Mouse (Mus musculus) embryonic facial prominence, embryonic 10.5 days (tissue): ENCODE results near the gene Adad2. TPM values are rescaled to one million over a fixed set of nuclear protein-coding genes. Genes with fewer than 3 reads are reported as not detected.

Experiments
- DNase-seq: peaks from one replicate; pipeline ENCODE4 v3.0.0-alpha.2; 2017; ENCODE audit warnings: low spot score
- H3K27ac ChIP-seq: fragments of 300-500 bp; sonication (generic); replicated peaks from 2 replicates; pipeline ENCODE4 v1.5.1; 2016; ENCODE audit warnings: mild to moderate bottlenecking
- H3K27me3 ChIP-seq: fragments of 300-500 bp; sonication (generic); replicated peaks from 2 replicates; pipeline ENCODE4 v1.6.1; 2016; ENCODE audit warnings: low read depth, mild to moderate bottlenecking; ENCODE audit not compliant: poor library complexity, severe bottlenecking
- H3K36me3 ChIP-seq: fragments of 300-500 bp; sonication (generic); replicated peaks from 2 replicates; pipeline ENCODE4 v1.6.1; 2016; ENCODE audit warnings: mild to moderate bottlenecking, moderate library complexity
- H3K4me1 ChIP-seq: fragments of 300-500 bp; sonication (generic); 2 replicates; pipeline ENCODE4 v1.6.1; 2016
- H3K4me3 ChIP-seq: fragments of 300-500 bp; sonication (generic); 2 replicates; pipeline ENCODE4 v1.5.1; 2016; ENCODE audit warnings: mild to moderate bottlenecking, moderate library complexity
- H3K9me3 ChIP-seq: fragments of 300-500 bp; sonication (generic); 2 replicates; pipeline ENCODE4 v1.6.1; 2016; ENCODE audit warnings: mild to moderate bottlenecking
- WGBS: fragments of 180-500 bp; shearing (Covaris S2); methylation state at CpG from one replicate; pipeline ENCODE4 v1.1.7; 2016; 5-methylcytosine and 5-hydroxymethylcytosine counted together
- polyA plus RNA-seq: library from polyadenylated mRNA; unstranded; fragments of >200 nt; fragmentation: Nextera tagmentation; extraction: Ambion mirVana; gene quantifications from 2 replicates; pipeline ENCODE4 v1.2.1, GENCODE M21; 2016

The Adad2 gene
- polyA plus RNA-seq, 1 experiment from 2014 or later: 0.27 TPM

GRCm38 (mm10) chr8:119632909-119633308 lies 20.4 kb downstream of the Adad2 start:
- peak overlapping the region; percentile 36; the same call in 1 of the 2 replicates for H3K27ac ChIP-seq

GRCm38 (mm10) chr8:119634616-119635336 lies 22.2 kb downstream of the Adad2 start:
- DNase-seq: no peak
- Histone ChIP-seq H3K27ac (0 out of 2 replicates have a peak overlapping the region, but pooled peaks have one; percentile 16), H3K27me3 (peaks cover 72% of the 10 kb centered on the region), H3K36me3 (no peaks in the 10 kb centered on the region), H3K4me3 (no peak overlapping the region), H3K4me1 (peaks cover 65% of the 10 kb centered on the region), H3K9me3 (no peaks in the 10 kb centered on the region)
- WGBS: 32% methylated on average over 14 of the region's 14 CpGs

More at GRCm38 (mm10) chr8:119632909-119633308, 20.4 kb downstream of the Adad2 start:
- H3K4me1 ChIP-seq: peaks cover 84% of the 10 kb centered on the region
- 48% methylated on average over 29 of the region's 29 CpGs for WGBS
- no peaks in the 10 kb centered on the region for H3K36me3 ChIP-seq
- DNase-seq: no peak
- H3K9me3 ChIP-seq: no peaks in the 10 kb centered on the region
- H3K27me3 ChIP-seq: peaks cover 80% of the 10 kb centered on the region
- 0 out of 2 replicates have a peak overlapping the region, but pooled peaks have one; percentile 26 for H3K4me3 ChIP-seq

DNA sequence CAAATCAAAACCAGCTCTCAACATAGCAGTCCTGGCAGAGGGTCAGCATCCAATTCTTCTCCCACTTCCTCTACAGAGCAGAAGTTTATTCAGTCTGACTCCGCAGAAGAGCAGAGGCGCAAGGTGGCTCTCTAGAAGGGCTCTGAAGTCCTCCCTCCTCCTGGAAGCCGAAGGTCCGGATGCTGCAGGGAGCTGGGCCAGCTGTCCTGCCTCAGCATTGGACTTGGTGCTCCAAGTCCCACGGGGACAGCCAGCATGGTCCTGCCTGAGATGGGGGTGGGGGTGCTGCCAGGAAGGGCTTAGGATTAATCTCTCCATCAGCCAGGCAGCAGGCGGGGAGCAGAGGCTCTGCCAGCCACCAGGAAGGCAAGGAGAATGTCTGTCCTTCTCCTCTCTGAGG lies 22.8 kb downstream of the Adad2 start, which contains the start of gene Kcng4:
TSS of gene Kcng4 (minus strand) at position 303 of the 400 bp plus-strand sequence.
- no peak for DNase-seq
- Histone ChIP-seq H3K36me3 (no peaks in the 10 kb centered on the region), H3K4me1 (peaks cover 59% of the 10 kb centered on the region), H3K27me3 (peaks cover 72% of the 10 kb centered on the region), H3K4me3 (no peak within 1 kb of the TSS), H3K27ac (0 out of 2 replicates have a peak within 1 kb of the TSS, but pooled peaks have one; percentile 16), H3K9me3 (no peaks in the 10 kb centered on the region)
- WGBS: 36% methylated on average over 6 of the region's 6 CpGs

DNA sequence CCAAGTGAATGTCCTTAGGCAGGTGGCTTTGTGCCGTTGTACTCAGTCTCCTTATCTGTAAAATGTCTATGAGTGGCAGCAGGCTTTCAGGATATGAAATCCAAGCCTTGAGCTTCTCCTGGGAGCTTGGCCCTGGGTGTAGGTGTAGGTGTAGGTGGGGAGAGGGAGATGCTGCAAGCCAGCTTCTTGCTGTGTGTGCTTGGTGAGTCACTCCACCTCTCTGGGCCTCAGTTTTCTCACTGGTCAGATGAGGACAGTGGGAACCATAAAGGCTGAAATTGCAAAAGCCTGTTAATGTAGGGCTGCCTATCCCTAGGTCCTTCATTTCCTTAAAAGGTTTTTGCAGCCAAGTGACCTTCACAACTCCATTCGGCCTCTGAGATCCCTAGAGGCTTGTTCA lies 23.4 kb downstream of the Adad2 start:
- Histone ChIP-seq H3K27ac (no peak overlapping the region), H3K4me3 (no peak overlapping the region), H3K4me1 (peaks cover 54% of the 10 kb centered on the region), H3K27me3 (peaks cover 71% of the 10 kb centered on the region), H3K36me3 (no peaks in the 10 kb centered on the region), H3K9me3 (no peaks in the 10 kb centered on the region)
- no peak for DNase-seq
- 57% methylated on average over 2 of the region's 2 CpGs for WGBS

DNA sequence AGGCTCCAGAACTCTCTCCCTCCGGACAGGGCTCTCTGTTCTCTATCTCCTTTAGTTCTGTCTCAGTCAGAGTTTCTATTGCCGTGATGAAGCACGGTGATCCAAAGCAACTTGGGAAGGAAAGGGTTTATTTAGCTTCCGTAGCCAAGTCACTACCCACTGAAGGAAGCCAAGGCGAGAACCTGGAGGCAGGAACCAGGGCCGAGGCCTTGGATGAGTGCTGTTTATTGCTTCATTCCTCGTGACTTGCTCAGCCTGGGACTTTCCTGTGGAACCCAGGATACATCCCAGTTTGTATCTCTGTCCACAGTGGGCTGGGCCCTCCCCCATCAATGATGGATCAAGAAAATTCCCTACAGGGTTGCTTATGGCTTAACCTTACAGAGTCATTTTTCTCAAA lies 24.2 kb downstream of the Adad2 start:
- peaks cover 63% of the 10 kb centered on the region for H3K27me3 ChIP-seq
- 69% methylated on average over 7 of the region's 7 CpGs for WGBS
- no peaks in the 10 kb centered on the region; the same call in 1 of the 2 replicates for H3K9me3 ChIP-seq
- DNase-seq: no peak
- peaks cover 45% of the 10 kb centered on the region for H3K4me1 ChIP-seq
- no peak overlapping the region for H3K27ac ChIP-seq
- no peak overlapping the region for H3K4me3 ChIP-seq
- H3K36me3 ChIP-seq: no peaks in the 10 kb centered on the region

GRCm38 (mm10) chr8:119637381-119637780 lies 24.8 kb downstream of the Adad2 start:
- no peak overlapping the region for H3K4me3 ChIP-seq
- 81% methylated on average over 4 of the region's 4 CpGs for WGBS
- peaks cover 56% of the 10 kb centered on the region for H3K27me3 ChIP-seq
- peaks cover 2% of the 10 kb centered on the region; the same call in 1 of the 2 replicates for H3K9me3 ChIP-seq
- peaks cover 39% of the 10 kb centered on the region for H3K4me1 ChIP-seq
- H3K36me3 ChIP-seq: no peaks in the 10 kb centered on the region
- H3K27ac ChIP-seq: no peak overlapping the region
- no peak for DNase-seq

DNA sequence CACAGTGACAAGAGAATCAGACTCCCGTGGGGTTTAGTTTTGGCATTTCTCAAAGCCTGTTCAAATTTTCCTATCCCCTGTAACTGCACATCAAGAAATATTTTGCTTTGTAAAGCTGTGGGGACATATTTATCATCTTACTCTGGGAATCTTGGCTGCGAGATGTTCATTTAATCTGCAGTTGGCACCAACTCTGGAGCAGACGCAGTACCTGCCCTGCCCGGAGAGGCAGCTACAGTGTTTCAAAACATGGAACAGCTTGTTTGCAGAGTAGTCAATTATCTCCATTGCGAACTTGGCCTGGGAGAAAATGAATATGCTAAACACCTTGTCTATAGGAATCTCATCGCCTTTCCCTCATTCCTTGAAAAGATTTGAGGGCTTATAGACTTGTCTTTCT lies 25.7 kb downstream of the Adad2 start:
- H3K36me3 ChIP-seq: no peaks in the 10 kb centered on the region
- no peak overlapping the region for H3K4me3 ChIP-seq
- DNase-seq: no peak
- no peak overlapping the region for H3K27ac ChIP-seq
- 87% methylated on average over 6 of the region's 6 CpGs for WGBS
- H3K4me1 ChIP-seq: peaks cover 30% of the 10 kb centered on the region
- peaks cover 2% of the 10 kb centered on the region; the same call in 1 of the 2 replicates for H3K9me3 ChIP-seq
- peaks cover 48% of the 10 kb centered on the region for H3K27me3 ChIP-seq

DNA sequence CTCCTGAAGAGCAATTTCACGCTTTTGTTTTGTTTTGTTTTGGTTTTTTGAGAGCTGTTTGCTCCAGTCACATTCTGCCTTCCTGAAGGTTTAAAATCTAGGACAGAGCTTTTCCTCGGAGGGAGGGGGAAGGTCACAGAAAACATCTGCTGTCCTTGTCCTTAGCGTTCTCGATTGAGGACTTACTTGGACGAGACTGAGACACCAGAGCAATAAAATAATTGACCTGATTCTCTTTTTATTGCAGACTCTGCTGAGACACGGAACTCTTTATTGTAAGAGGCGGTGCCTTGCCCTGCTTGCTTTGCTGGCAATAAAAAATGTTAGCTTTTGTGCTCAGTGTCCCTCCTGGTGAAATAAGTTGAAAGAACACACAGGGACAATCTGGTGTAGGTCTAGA lies 27.3 kb downstream of the Adad2 start:
- DNase-seq: no peak
- Histone ChIP-seq H3K36me3 (no peaks in the 10 kb centered on the region), H3K9me3 (peaks cover 2% of the 10 kb centered on the region; the same call in 1 of the 2 replicates), H3K27me3 (peaks cover 32% of the 10 kb centered on the region), H3K4me1 (peaks cover 28% of the 10 kb centered on the region), H3K4me3 (no peak overlapping the region), H3K27ac (no peak overlapping the region)
- WGBS: 81% methylated on average over 7 of the region's 7 CpGs

- Histone ChIP-seq H3K9me3 (peaks cover 2% of the 10 kb centered on the region; the same call in 1 of the 2 replicates), H3K36me3 (no peaks in the 10 kb centered on the region), H3K27me3 (peaks cover 20% of the 10 kb centered on the region), H3K27ac (no peak overlapping the region), H3K4me3 (no peak overlapping the region), H3K4me1 (peaks cover 15% of the 10 kb centered on the region)
- DNase-seq: no peak
- WGBS: 84% methylated on average over 5 of the region's 5 CpGs
Observed at GRCm38 (mm10) chr8:119641058-119641457, 28.5 kb downstream of the Adad2 start.

- Histone ChIP-seq H3K27me3 (peaks cover under 1% of the 10 kb centered on the region; the same call in 1 of the 2 replicates), H3K36me3 (no peaks in the 10 kb centered on the region), H3K9me3 (peaks cover 5% of the 10 kb centered on the region; the same call in 1 of the 2 replicates), H3K4me1 (0 out of 2 replicates have a peak, but pooled peaks cover 3% of the 10 kb centered on the region), H3K27ac (no peak overlapping the region), H3K4me3 (no peak overlapping the region)
- WGBS: 91% methylated on average over 1 of the region's 1 CpGs
- DNase-seq: no peak
Observed at GRCm38 (mm10) chr8:119642960-119643359, 30.4 kb downstream of the Adad2 start.

DNA sequence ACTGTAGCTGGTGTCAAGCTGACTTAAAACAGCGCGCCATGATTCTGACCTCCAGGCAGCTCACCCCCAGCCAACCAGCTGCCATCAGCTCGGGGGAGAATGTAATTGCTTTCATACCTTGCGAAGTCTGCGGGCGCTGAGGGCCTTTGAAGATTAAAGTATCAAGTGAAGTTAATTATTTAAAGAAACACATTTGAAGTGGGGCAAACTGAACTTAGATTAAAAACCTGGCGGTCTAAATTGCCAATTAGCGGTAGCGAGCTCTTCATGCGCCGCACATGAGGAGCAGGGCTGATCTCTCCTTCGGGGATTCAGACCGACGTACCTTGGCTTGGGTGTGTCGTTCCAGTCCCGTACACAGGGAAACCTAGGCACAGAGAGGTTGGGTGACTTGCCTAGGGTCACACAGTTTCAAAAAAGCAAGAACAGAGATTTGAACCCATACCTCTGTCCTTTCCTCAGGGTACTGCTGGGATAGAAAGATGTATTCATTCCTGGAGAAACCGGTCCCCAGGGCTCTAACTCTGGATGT lies 31.9 kb downstream of the Adad2 start:
- Histone ChIP-seq H3K27ac (no peak overlapping the region), H3K27me3 (no peaks in the 10 kb centered on the region), H3K36me3 (no peaks in the 10 kb centered on the region), H3K4me3 (no peak overlapping the region), H3K9me3 (peaks cover 5% of the 10 kb centered on the region; the same call in 1 of the 2 replicates), H3K4me1 (0 out of 2 replicates have a peak, but pooled peaks cover 3% of the 10 kb centered on the region)
- peak; percentile 31 for DNase-seq
- WGBS: 80% methylated on average over 17 of the region's 17 CpGs

DNA sequence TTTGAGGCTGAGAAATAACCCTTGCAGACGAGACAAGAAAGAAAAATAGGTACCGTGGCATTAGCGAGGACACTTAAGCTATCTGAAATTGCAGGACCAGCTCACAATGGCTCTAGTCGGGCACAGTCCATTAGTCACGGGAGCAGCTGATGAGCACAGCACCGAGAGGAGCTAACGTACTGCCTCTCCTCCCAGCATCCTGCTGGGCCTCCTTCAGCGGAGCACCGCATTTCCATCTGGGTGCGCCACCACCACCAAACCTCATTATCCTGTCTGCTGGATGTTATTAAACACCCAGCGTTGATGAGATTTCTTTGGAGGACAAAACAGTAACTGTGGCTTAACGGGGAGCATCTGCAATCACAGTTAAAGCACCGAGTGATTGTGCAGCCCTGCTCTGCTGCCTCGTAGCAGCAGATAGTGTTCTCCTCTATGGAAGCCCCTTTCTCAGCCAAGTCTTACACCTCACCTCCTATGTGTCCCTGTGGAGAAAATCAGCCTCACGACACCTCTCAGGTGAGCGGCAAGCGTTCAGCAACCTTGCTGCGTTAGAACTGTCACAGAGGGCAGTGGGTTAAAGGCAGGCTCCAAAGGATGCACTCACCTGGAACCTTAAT lies 32.5 kb downstream of the Adad2 start:
- Histone ChIP-seq H3K27me3 (no peaks in the 10 kb centered on the region), H3K27ac (no peak overlapping the region; the same call in 1 of the 2 replicates), H3K36me3 (no peaks in the 10 kb centered on the region), H3K4me1 (0 out of 2 replicates have a peak, but pooled peaks cover 3% of the 10 kb centered on the region), H3K9me3 (peaks cover 5% of the 10 kb centered on the region; the same call in 1 of the 2 replicates), H3K4me3 (no peak overlapping the region)
- DNase-seq: peak; percentile 12
- 69% methylated on average over 18 of the region's 18 CpGs for WGBS
